Mouse (Mus musculus): ENCODE measurements at regions not wholly inside any gene's neighbourhood (a gene's known extent, or its start where the extent isn't known, plus 50 kb on each side); places are given as distances from the start of the nearest gene placed in this dataset.
A peak's percentile ranks its signal among the peaks of the same experiment; 100 is the strongest.

- H3K27me3 ChIP-seq: no peaks in the 10 kb centered on the region
- H3K36me3 ChIP-seq: no peaks in the 10 kb centered on the region
- H3K27ac ChIP-seq (replicated peaks): no peak overlapping the region
- no peak overlapping the region for H3K4me3 ChIP-seq (replicated peaks)
- no peak overlapping the region for H3K4me2 ChIP-seq (replicated peaks)
- H3K9ac ChIP-seq: no peak overlapping the region
- WGBS: 75% methylated on average over 4 of the region's 4 CpGs
- ATAC-seq (ENCODE audit: insufficient number of reproducible peaks, low FRiP score, low TSS enrichment, low read depth): no peak
- peaks cover 7% of the 10 kb centered on the region; the same call in 1 of the 2 replicates for H3K4me1 ChIP-seq
- no peaks in the 10 kb centered on the region for H3K9me3 ChIP-seq (replicated peaks)
These were observed 216.4 kb upstream of the Hes1 start for GRCm38 (mm10) chr16:29847734-29848133.

GRCm38 (mm10) chr16:29848527-29848926 is 215.7 kb upstream of the Hes1 start:
- Histone ChIP-seq H3K36me3 (no peaks in the 10 kb centered on the region), H3K4me3 (replicated peaks) (no peak overlapping the region), H3K4me1 (peaks cover 7% of the 10 kb centered on the region; the same call in 1 of the 2 replicates), H3K9ac (no peak overlapping the region), H3K27ac (replicated peaks) (no peak overlapping the region), H3K4me2 (replicated peaks) (no peak overlapping the region), H3K9me3 (replicated peaks) (no peaks in the 10 kb centered on the region), H3K27me3 (no peaks in the 10 kb centered on the region)
- WGBS: 88% methylated on average over 12 of the region's 12 CpGs
- no peak for ATAC-seq (ENCODE audit: insufficient number of reproducible peaks, low FRiP score, low TSS enrichment, low read depth)

DNA sequence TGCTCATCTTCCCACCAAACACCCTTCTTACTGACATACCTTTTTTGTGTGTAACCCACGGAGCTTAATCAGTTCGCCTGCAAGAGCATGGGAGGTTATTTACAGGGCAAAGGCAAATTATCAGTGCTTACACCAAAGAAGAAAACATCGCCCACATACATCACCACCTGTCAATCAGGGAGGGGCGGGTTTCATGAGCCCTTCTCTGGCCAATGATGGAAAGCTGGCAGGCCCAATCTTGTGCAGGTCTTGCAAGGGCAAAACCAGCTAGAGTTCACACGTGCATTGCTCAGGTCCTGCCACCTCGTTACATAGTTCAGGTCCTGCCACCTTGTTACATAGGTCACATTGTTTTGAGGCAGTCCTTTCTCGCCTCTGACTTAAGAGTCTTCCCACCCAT is 214.7 kb upstream of the Hes1 start:
- H3K4me2 ChIP-seq (replicated peaks): no peak overlapping the region
- H3K36me3 ChIP-seq: no peaks in the 10 kb centered on the region
- peaks cover 7% of the 10 kb centered on the region; the same call in 1 of the 2 replicates for H3K4me1 ChIP-seq
- no peak overlapping the region for H3K27ac ChIP-seq (replicated peaks)
- WGBS: 65% methylated on average over 7 of the region's 7 CpGs
- ATAC-seq (ENCODE audit: insufficient number of reproducible peaks, low FRiP score, low TSS enrichment, low read depth): no peak
- H3K9ac ChIP-seq: no peak overlapping the region
- no peaks in the 10 kb centered on the region for H3K9me3 ChIP-seq (replicated peaks)
- no peak overlapping the region for H3K4me3 ChIP-seq (replicated peaks)
- H3K27me3 ChIP-seq: no peaks in the 10 kb centered on the region

DNA sequence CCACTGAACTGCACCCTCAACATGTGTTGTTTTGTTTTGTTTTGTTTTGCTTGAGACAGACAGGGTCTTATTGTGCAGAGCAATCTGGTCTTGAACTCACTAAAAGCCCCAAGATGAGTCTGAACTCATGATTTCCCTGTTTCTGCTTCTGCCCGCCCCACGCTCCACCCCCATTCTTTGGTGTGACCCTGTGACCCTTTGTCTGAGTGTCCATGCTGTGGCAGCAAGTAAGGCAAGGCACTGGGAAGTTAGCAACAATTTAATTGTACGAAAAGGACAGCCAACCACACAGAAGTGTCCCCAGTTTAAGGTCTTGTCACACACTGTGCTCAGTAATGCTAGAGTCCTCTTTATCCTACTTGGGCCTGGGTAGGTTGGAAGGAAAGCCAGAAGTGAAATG is 213.6 kb upstream of the Hes1 start:
- H3K4me3 ChIP-seq (replicated peaks): no peak overlapping the region
- no peaks in the 10 kb centered on the region for H3K9me3 ChIP-seq (replicated peaks)
- H3K27me3 ChIP-seq: no peaks in the 10 kb centered on the region
- ATAC-seq (ENCODE audit: insufficient number of reproducible peaks, low FRiP score, low TSS enrichment, low read depth): no peak
- H3K27ac ChIP-seq (replicated peaks): no peak overlapping the region
- no peak overlapping the region for H3K9ac ChIP-seq
- no peak overlapping the region for H3K4me2 ChIP-seq (replicated peaks)
- H3K4me1 ChIP-seq: peaks cover 1% of the 10 kb centered on the region; the same call in 1 of the 2 replicates
- 74% methylated on average over 3 of the region's 3 CpGs for WGBS
- H3K36me3 ChIP-seq: no peaks in the 10 kb centered on the region

DNA sequence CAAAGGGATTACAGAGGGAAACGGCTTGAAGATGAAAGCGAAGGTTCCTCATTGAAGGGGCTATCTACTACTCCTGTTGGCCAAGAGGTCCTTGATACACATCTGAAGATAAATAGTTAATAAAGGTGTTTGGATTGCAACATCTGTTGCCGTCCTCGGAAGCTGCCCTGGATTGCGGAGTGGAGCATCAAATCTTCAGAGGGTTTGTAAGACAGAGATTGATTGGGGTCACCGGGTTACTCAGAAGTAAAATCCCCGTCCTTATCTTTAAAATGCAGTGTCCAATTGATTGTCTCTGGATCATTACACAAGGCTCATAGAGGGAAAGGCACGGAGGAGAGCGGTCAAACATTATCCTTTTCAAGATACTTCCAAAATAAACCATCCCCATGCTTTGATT is 212.4 kb upstream of the Hes1 start:
- whole genome bisulfite sequencing: 42% methylated on average over 9 of the region's 9 CpGs
- Histone ChIP-seq H3K36me3 (no peaks in the 10 kb centered on the region), H3K4me2 (replicated peaks) (no peak overlapping the region), H3K27ac (replicated peaks) (no peak overlapping the region), H3K4me1 (no peaks in the 10 kb centered on the region), H3K27me3 (no peaks in the 10 kb centered on the region), H3K9ac (no peak overlapping the region), H3K4me3 (replicated peaks) (no peak overlapping the region), H3K9me3 (replicated peaks) (no peaks in the 10 kb centered on the region)
- ATAC-seq (ENCODE audit: insufficient number of reproducible peaks, low FRiP score, low TSS enrichment, low read depth): no peak

GRCm38 (mm10) chr16:29854805-29855565 is 209.2 kb upstream of the Hes1 start:
- H3K27ac ChIP-seq (replicated peaks): no peak overlapping the region
- H3K9ac ChIP-seq: no peak overlapping the region
- no peak overlapping the region for H3K4me3 ChIP-seq (replicated peaks)
- 88% methylated on average over 9 of the region's 9 CpGs for WGBS
- no peak for ATAC-seq (ENCODE audit: insufficient number of reproducible peaks, low FRiP score, low TSS enrichment, low read depth)
- H3K4me1 ChIP-seq: no peaks in the 10 kb centered on the region
- H3K27me3 ChIP-seq: no peaks in the 10 kb centered on the region
- H3K4me2 ChIP-seq (replicated peaks): no peak overlapping the region
- H3K36me3 ChIP-seq: no peaks in the 10 kb centered on the region
- H3K9me3 ChIP-seq (replicated peaks): no peaks in the 10 kb centered on the region

GRCm38 (mm10) chr16:29856545-29856944 is 207.6 kb upstream of the Hes1 start:
- H3K4me1 ChIP-seq: peaks cover 9% of the 10 kb centered on the region; the same call in 1 of the 2 replicates
- H3K9ac ChIP-seq: no peak overlapping the region
- H3K27ac ChIP-seq (replicated peaks): no peak overlapping the region
- H3K9me3 ChIP-seq (replicated peaks): no peaks in the 10 kb centered on the region
- WGBS: 97% methylated on average over 1 of the region's 1 CpGs
- no peak overlapping the region for H3K4me2 ChIP-seq (replicated peaks)
- ATAC-seq (ENCODE audit: insufficient number of reproducible peaks, low FRiP score, low TSS enrichment, low read depth): no peak
- H3K4me3 ChIP-seq (replicated peaks): no peak overlapping the region
- H3K27me3 ChIP-seq: no peaks in the 10 kb centered on the region
- no peaks in the 10 kb centered on the region for H3K36me3 ChIP-seq

- Histone ChIP-seq H3K9me3 (replicated peaks) (no peaks in the 10 kb centered on the region), H3K27me3 (no peaks in the 10 kb centered on the region), H3K4me3 (replicated peaks) (no peak overlapping the region), H3K4me2 (replicated peaks) (no peak overlapping the region), H3K36me3 (no peaks in the 10 kb centered on the region), H3K9ac (no peak overlapping the region), H3K4me1 (peaks cover 9% of the 10 kb centered on the region; the same call in 1 of the 2 replicates), H3K27ac (replicated peaks) (no peak overlapping the region)
- WGBS: 70% methylated on average over 5 of the region's 5 CpGs
- no peak for ATAC-seq (ENCODE audit: insufficient number of reproducible peaks, low FRiP score, low TSS enrichment, low read depth)
These were observed 205.5 kb upstream of the Hes1 start for GRCm38 (mm10) chr16:29858645-29859044.

DNA sequence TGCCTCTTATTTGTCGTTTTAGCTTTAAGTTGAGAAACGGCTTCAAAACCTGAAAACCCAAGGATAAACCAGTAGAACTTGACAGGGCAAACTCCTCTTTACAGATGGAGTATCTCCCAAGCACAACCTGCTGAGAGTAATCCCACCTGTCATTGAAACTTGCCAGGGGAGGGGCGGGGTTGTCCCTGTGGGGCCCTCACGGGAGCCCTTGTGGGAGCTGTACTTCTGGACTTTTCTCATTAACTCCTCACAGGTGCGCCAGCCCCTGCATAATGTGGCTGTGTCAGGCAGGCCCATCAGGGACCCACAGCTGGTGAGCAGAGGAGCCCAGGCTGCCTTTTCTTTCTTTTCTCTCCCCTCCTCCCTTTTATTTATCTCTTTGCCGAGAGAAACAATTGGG is 203.9 kb upstream of the Hes1 start:
- H3K27me3 ChIP-seq: no peaks in the 10 kb centered on the region
- H3K4me1 ChIP-seq: peaks cover 9% of the 10 kb centered on the region; the same call in 1 of the 2 replicates
- no peak for ATAC-seq (ENCODE audit: insufficient number of reproducible peaks, low FRiP score, low TSS enrichment, low read depth)
- WGBS: 21% methylated on average over 6 of the region's 6 CpGs
- H3K9ac ChIP-seq: no peak overlapping the region
- no peak overlapping the region for H3K4me2 ChIP-seq (replicated peaks)
- H3K9me3 ChIP-seq (replicated peaks): no peaks in the 10 kb centered on the region
- no peak overlapping the region for H3K4me3 ChIP-seq (replicated peaks)
- H3K36me3 ChIP-seq: no peaks in the 10 kb centered on the region
- peak overlapping the region; percentile 45; the same call in 1 of the 2 replicates for H3K27ac ChIP-seq (replicated peaks)

DNA sequence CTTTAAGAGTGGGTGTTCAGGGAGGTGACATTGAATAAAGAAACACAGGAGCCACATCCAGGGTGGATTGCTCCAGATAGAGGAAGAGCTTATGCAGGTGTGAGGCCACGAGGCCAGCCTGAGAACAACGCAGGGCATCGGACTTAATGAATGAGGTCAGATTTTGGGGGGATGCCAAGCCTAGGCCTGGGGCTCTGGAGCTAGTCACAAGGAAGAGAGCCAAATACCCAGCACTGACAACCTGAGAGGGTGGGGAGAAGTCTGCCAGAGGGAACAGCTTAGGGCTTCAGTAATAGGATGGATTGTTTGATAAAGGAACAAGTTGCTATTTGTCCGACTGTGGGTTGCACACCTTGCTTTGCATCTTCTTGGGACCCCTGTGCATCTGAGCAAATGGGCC is 203.1 kb upstream of the Hes1 start:
- Histone ChIP-seq H3K27ac (replicated peaks) (0 out of 2 replicates have a peak overlapping the region, but pooled peaks have one; percentile 45), H3K36me3 (no peaks in the 10 kb centered on the region), H3K9me3 (replicated peaks) (no peaks in the 10 kb centered on the region), H3K27me3 (no peaks in the 10 kb centered on the region), H3K4me1 (peaks cover 9% of the 10 kb centered on the region; the same call in 1 of the 2 replicates), H3K4me2 (replicated peaks) (no peak overlapping the region), H3K4me3 (replicated peaks) (no peak overlapping the region), H3K9ac (no peak overlapping the region)
- no peak for ATAC-seq (ENCODE audit: insufficient number of reproducible peaks, low FRiP score, low TSS enrichment, low read depth)
- whole genome bisulfite sequencing: 29% methylated on average over 4 of the region's 4 CpGs

GRCm38 (mm10) chr16:29865075-29865740 is 199.0 kb upstream of the Hes1 start:
- Histone ChIP-seq H3K4me3 (replicated peaks) (no peak overlapping the region), H3K9me3 (replicated peaks) (no peaks in the 10 kb centered on the region), H3K9ac (no peak overlapping the region), H3K36me3 (no peaks in the 10 kb centered on the region), H3K4me1 (peaks cover 9% of the 10 kb centered on the region; the same call in 1 of the 2 replicates), H3K27ac (replicated peaks) (no peak overlapping the region), H3K27me3 (no peaks in the 10 kb centered on the region), H3K4me2 (replicated peaks) (no peak overlapping the region)
- WGBS: 71% methylated on average over 17 of the region's 17 CpGs
- no peak for ATAC-seq (ENCODE audit: insufficient number of reproducible peaks, low FRiP score, low TSS enrichment, low read depth)

Data from embryonic facial prominence, embryonic 15.5 days (tissue).